Mouse (Mus musculus) erythroblast, adult 5-6 weeks (primary cell): ENCODE measurements at regions not wholly inside any gene's neighbourhood (a gene's known extent, or its start where the extent isn't known, plus 50 kb on each side); places are given as distances from the start of the nearest gene placed in this dataset.

Experiments used
- ATAC-seq: replicated peaks from 2 replicates; pipeline ENCODE4 v1.8.0; 2016; ENCODE audit warnings: moderate number of reproducible peaks, mild to moderate bottlenecking, moderate TSS enrichment, inconsistent platforms; ENCODE audit not compliant: poor library complexity, low FRiP score, severe bottlenecking

DNA sequence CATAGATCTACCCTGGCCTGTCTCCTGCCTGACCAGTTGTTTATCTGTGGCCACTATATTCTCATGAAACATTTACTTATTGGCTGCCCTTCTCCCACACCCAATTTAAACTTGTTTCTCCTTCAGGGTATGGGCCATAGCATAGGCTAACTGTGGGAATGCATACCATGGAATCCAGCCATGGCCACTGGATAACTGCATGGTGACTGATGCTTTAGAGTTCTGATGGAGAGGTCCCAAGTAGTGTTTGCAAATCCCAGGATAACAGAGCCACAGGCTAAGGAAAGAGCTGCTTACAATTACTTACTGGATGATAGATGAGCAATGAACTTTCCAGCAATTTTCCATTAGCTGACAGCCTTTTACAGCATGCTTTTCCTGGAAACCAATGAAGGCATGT, 139.5 kb upstream of the Sstr4 start:
- ATAC-seq, result no peak

DNA sequence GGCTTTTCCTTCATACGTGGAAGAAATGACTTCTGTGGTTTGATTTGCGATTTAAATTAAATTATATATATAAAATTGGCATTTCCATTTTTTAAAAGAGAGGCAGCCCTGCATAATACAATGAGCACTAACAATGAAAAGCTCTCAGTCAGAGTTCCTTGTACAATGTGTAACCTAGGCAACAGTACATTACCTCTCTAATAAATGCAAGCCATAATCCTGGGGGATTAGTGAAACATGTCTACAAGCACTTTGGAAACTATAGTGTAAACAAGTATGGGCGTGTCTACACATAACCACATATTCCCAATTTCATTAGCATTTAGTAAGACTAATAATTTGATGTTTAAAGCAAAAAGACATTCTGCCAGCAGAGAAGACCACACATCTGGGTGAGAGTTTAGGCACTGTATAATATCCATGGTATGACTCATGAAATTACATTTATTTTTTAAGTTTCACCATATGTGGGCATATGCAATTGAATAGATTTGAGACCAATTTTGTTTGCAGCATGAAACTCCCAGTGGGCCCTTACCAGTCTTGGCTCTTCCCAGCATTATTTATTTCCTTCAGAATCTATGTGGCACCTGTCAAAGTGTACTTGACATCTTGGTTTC, 130.9 kb upstream of the Sstr4 start:
- ATAC-seq, result no peak

DNA sequence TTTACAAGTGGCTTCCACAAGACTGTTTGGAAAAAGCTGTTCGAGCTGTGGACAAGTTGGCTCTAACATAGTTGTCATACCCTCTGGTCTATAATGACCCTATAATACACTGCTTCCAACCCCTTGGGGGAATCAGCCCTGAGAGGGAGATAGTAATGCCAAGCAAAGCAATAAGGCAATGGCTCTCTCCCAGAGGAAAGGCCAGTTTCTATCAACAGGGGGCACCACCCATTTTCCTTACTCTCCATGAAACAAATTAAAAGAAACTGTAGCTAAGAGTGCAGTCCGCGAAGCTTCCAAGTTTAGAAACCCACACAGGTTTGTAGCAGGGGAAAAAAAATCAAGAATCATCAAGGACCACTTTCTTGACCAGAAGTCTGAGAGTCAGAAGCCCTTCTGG, 115.9 kb upstream of the Sstr4 start:
- no peak for ATAC-seq

DNA sequence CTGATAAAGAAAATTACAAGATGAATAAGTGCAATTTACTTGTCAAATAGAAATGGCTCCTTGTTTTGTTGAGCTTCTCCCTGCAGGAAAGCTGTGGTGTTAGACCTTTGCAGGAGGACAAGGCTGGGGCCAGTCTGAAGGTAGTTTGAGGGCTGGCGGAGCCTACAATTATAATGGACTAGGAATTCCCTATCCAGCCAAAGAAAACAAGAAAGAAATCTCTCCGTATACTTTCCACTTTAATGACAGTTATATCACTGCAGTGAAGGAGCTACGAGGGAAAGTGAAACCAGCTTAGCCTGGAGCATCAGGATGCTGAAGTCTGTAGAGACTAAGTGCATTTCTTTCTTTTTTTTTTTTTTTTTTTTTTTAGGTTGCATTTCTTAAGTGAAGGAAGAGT, 104.8 kb upstream of the Sstr4 start:
- no peak for ATAC-seq

DNA sequence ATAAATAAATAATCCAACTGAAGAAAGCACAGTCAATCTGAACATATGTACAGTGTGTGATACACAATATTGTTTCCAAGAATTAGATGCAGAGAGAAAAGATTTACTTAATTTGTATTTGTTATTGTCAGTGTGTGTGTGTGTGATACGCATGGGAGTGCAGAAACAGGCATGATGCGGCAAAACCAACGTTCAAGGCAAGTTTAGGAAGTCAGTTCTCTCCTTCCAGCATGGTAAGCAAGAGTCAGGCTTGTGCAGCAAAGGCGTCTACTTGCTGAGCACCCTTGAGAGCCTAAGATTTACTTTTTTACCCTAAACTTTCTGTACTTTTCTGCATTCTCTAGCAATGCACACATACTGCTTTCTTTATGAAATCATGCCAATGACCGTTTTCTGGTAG, 102.7 kb upstream of the Sstr4 start:
- ATAC-seq, result no peak

DNA sequence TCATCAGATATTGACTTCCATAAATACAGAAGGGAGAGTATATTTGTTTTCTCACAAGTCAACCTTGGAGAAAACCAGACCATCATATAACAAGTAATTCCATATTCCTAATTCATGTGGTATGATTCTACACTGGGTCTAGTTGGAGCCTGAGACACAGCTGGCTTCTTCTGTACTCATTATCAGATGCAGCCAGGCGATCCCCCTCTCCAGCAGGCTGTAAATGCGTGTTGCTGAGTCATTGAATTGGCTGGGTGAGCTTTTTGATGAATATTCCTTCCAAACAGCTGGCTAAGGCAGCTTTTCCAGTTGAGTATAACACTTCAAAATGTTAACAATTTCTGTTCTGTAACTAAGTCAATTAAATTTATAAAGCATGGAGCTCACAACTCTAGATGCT, 102.2 kb upstream of the Sstr4 start:
- ATAC-seq, result no peak

DNA sequence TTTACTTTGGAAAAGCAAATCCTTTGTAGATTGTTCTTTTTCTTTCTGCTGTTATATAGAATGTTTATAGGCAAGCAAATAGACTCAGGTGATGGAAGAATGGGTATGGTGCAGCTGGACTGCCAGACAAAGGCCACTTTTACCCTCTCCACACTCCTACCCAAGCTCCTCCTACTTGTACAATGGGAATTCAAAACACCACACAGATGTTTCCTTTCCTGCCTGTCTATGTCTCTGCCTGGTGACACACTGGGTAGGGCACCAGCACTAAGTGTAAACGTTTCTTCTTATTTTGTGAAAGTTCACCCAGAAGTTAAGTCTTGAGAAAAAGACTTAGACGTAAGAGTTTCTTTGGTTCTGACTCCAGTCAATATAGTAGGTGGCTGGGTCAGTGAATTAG, 94.3 kb upstream of the Sstr4 start:
- ATAC-seq, result no peak

DNA sequence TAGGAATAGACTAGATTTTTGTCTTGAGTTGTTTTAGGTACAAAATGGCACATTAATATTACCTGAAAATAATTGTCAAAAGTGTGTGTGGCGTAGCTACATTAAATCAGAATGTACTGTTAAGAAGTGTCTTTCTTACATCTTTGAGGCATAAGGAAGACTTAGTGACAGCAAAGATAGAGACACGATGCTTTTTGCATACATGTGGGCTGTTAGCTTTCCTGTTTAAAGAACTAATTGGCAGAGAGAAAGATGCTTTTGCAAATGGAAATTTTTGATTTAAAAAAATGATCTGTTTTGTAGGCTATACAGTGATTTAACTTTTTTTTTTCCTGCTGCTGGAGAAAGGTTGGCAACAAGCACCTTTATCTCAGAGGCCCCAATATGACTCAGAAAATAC, 82.9 kb upstream of the Sstr4 start:
- ATAC-seq, result no peak

DNA sequence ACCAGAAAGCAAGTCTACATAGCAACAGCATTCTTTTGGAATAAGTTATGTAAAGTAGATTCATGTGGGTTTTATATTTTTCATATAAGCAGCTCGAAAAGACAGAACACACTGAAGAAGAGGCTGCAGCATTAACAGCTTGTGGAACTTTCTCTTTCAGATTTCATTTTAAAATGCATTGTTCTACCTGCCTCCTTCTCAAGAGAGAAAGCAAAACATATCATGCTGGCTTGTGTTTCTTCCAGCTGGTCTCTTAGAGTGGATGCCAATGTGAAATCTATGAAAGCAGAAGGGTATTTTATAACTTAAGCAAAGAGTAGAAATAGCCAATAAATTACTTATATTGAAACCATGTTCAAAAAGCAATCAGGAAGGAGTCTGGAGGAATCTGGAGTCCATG, 74.2 kb upstream of the Sstr4 start:
- ATAC-seq, result no peak

DNA sequence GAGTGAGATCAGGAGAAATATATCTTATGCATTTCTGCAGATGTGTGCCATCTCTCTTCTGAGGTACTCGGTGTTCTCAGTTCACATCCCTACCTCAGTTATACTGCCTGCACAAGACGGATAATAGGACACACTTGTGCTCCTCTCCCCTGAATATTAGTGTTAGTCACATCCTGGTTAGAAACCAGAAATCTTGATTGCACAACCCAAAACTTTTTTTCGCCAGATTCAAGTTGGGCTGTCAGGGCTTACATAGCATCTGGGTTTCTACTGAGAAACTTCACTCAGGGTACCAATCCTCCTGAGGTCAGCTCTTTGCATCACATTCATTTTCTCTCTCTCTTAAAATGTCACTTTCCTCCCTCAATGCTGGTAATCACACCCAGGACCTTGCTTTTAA, 69.8 kb upstream of the Sstr4 start:
- ATAC-seq, result no peak

DNA sequence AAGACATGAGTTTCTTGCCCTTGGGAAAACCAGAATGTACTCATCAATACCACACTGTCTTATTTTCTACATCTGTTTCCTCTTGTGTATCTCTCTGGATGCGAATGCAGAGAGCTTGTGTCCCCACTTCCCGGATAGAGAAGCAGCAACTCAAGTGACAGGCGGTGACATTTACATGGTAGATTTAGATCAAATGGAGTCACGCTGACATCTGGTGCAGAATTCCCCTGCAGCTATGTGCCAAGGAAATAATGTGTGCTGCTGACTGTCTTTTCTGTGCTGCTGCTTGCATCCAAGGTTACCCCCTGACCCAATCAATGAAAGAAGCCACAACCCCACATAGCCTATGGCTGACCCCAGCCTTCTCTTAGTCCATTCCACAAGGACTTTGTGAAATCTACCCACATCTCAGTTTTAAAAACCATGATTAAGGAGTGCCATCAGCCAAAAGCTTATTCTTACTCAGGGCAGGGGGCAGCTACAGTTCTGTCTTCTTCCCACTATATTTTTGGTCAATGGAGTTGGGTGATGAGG, 69.2 kb upstream of the Sstr4 start:
- ATAC-seq, result no peak

DNA sequence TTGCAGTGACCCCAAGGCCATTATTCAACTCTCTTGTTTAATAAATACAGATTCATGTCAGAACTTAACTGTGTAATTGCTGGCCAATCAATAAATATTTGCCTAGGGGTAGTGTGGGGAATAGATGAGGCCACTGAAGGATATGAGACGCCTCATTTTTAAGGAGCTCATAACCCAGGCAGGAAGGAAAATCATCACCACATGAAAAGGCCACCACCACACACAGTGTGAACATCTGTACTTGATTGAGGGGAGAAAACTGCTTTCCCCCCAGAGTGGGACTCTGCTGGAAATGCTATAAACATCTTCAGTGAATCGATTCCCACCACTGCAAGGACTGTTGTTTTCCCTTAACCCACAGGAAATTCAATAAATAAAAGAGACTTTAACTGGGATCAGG, 68.7 kb upstream of the Sstr4 start:
- ATAC-seq, result no peak

DNA sequence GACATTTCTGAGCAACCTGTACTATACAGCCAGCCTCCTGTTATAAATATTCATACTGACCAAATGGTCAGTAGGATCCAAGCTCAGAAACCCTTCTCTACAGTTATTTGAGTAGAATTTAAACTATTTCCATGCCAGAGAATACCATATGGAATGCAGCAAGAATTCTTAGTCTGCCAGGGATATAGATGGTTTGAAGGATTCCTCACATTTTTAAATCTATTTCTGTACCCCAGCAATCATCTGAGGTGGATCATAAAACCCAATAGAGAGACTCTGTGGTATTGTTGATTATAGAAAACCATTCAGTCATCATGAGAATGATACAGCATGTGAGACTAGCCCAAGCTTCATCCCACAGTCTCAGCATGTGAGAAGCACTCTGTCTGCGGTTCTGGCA, 67.6 kb upstream of the Sstr4 start:
- ATAC-seq, result no peak

DNA sequence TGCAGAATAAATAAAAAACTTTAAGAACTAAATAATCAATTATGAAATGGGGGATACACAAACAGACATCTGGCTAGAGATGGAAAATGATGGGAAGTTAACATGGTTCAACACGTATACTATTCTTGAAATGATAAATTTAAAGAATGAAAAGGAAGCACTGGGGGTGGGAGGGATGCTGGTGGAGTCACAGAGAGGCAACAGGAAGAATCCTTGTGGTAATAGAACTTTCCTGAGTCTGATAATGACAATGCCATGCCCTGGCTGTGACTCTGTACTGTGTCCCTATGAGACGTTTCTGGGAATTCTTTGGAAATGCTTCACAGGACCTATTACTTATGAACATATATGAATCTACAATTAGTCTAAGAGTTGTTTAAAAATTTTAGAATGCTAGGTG, 64.8 kb upstream of the Sstr4 start:
- no peak for ATAC-seq

DNA sequence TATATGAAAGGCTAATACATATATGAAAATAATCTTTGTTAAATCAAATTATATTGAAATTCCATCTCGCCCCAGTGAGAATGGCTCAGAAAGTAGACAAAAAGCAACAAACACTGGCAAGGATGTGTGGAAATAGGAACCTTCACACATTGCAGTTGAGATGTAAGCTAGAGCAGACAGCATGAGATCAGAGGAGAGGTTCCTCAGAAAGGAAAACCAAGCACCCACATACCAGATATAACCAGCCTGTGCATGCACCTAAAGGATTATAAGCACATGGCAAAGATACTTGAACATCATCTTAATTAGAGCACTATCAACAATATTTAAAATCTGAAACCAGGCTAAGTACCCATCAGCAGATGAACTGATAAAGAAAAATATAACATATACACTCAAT, 60.6 kb upstream of the Sstr4 start:
- ATAC-seq, result no peak

DNA sequence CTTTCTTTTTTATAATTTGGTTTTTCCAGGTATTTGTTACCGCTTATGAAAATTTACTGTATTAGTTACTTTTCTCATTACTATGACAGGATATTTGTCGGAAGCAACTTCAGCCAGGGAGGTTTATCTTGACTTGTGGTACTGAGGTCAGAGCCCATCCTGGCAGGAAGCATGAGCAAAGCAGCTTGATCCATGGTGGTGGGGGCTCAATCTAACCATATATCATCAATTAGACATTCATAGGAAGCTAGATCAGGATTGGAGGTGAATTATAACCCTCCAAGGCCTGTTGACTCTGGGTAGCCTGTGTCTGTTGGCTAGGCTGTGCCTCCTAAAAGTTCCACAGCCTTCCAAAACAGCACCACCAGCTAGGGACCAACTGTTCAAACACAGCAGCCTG, 58.5 kb upstream of the Sstr4 start:
- ATAC-seq, result no peak

DNA sequence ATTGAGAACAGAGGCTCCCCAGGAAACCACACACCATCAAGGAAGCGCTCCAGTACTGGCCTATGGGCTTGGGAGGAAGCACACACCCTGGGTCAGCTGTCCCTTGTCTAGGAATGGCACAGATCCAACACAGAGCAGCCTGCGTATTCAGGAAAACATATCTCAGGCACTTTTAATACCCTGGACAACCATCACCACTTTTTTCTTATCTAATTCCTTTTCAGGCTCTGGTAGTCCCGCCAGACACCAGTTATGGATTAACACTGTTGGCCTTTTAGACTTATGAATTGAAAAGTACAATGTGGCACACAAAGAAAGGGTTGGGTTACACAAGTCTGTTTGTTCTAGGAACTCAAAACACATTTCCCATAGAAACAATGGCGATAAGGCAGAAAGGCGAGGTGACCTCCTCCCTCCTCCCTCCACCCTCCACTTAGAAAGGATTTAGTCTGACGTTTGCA, 56.8 kb upstream of the Sstr4 start:
- ATAC-seq, result no peak

DNA sequence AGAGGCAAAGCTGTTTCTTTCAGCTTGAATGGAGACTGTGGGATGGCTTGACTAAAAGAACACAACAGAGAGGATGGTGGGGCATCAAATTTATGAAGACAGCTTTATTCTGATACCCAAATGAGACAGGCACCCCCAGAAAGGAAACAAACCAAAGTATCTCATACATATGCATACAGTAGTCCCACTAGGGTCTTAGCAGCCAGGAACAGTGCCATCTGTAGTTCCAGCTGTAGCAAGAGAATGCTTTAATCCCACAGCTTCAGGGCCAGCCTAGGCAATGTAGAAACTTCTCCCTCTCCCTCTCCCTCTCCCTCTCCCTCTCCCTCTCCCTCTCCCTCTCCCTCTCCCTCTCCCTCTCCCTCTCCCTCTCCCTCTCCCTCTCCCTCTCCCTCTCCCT, 56.2 kb upstream of the Sstr4 start:
- ATAC-seq, result no peak

DNA sequence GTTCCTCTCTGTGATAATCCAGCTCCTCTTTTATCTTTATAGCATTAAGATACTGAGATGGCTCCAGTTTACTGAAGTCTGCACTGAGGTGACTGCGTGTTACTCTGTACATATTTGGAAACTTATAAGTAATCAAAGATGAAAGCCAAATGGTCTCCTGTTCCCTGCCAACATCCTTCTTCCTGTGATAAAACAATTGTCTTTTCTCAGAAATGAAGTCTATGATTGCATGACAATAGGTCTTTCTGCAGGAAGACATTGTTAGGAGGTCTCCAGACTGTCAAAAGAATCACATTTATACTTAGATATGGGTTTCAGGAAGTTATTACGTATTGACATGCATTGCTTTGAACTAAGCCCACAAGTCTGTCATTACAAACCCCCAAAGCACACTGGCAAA, 51.0 kb upstream of the Sstr4 start:
- no peak for ATAC-seq
